Mouse (Mus musculus): ENCODE data around the gene Ugt1a6b. TPM values are rescaled to one million over a fixed set of nuclear protein-coding genes. Genes with fewer than 3 reads are reported as not detected.

Ugt1a6b gene
- polyA plus RNA-seq, 1 experiment from 2014 or later: 3.7 TPM

DNA sequence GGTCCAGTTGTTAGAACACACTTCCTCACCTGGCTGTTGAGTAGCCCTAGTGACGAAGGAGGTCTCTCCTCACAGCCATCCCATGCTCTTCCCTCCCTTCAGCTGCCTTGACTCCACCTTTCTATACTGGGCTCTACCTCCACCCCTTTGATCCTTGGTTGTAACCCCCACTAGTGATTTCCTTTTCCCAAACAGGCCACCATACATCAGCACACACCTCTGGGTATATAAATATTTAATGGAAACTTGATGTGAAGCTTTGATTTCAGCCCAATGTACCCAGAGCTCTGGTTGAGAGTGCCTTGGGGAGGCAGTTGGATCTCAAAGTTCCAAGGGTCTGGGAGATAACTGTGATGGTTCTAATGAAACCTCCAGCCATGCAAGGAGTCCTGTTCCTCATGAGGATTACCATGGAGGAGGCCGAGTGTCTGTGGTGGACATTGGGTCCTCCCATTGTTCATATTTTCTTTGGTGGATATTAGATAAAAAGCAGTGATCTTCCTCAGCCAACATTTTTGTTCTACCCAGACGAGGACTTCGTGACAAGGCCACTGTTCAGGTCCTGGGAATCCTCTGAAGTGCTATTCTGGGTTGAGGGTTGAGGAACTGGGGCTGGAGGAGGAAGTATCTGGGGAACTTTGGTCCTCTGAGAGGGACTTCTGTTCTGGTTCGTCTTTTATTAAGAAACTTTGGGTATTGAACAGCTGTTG is 123.8 kb downstream of the Ugt1a6b start, which contains the start of gene Mroh2a:
Gene Mroh2a (plus strand): TSS at position 317 of the 710 bp plus-strand sequence.
- Histone ChIP-seq H3K27ac (replicated peaks) (no peak within 1 kb of the TSS), H3K9me3 (replicated peaks) (peaks cover 58% of the 10 kb centered on the region), H3K9ac (no peak within 1 kb of the TSS), H3K4me1 (no peaks in the 10 kb centered on the region), H3K4me2 (replicated peaks) (no peak within 1 kb of the TSS), H3K4me3 (replicated peaks) (no peak within 1 kb of the TSS), H3K36me3 (no peaks in the 10 kb centered on the region), H3K27me3 (no peaks in the 10 kb centered on the region)
- ATAC-seq (ENCODE audit: insufficient number of reproducible peaks, low FRiP score, low TSS enrichment, low read depth): no peak
- WGBS: 53% methylated on average over 5 of the region's 5 CpGs

DNA sequence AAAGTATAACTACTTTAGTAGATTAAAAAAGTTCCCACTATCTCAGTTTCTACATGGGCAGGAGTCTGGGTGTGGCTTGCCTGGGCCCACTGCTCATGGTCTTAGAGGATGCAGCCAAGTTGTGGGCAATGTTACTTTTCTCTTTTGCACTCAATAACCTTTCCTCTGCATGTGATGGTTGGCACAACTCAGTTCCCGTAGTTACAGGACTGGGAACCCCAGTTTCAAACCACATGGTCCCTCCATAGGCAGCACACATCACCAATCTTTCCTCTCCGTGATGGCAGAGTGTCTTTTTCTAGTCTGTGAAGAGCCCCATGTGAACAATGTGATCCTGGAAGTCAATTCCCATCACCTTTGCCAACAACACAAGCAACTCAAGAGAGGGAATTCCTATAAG is 124.4 kb downstream of the Ugt1a6b start:
- Histone ChIP-seq H3K4me3 (replicated peaks) (no peak overlapping the region), H3K9me3 (replicated peaks) (peaks cover 65% of the 10 kb centered on the region), H3K27me3 (no peaks in the 10 kb centered on the region), H3K9ac (no peak overlapping the region), H3K27ac (replicated peaks) (no peak overlapping the region), H3K36me3 (no peaks in the 10 kb centered on the region), H3K4me1 (no peaks in the 10 kb centered on the region), H3K4me2 (replicated peaks) (no peak overlapping the region)
- WGBS: 58% methylated on average over 2 of the region's 2 CpGs
- ATAC-seq (ENCODE audit: insufficient number of reproducible peaks, low FRiP score, low TSS enrichment, low read depth): no peak

DNA sequence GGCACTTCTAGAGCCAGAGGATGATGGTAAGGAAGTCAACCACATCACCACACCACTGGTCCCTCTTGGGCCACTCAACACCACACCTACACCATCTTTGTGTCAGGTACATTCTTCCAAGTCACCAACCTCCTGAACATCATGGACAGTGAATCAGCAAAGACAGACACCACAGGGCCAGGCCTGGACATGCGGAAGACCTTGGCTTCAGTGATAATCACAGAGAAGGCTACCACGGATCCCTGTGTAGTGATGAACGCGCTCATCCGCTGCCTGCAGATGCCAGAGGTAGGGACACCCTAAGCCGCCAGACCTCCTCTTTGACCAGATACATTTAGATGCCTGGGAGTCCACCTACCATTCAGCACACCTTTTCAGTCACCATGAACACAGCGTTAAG is 125.1 kb downstream of the Ugt1a6b start:
- Histone ChIP-seq H3K4me2 (replicated peaks) (no peak overlapping the region), H3K27ac (replicated peaks) (no peak overlapping the region), H3K4me1 (no peaks in the 10 kb centered on the region), H3K27me3 (no peaks in the 10 kb centered on the region), H3K4me3 (replicated peaks) (no peak overlapping the region), H3K36me3 (no peaks in the 10 kb centered on the region), H3K9ac (no peak overlapping the region), H3K9me3 (replicated peaks) (peaks cover 71% of the 10 kb centered on the region)
- no peak for ATAC-seq (ENCODE audit: insufficient number of reproducible peaks, low FRiP score, low TSS enrichment, low read depth)
- 68% methylated on average over 7 of the region's 7 CpGs for WGBS

DNA sequence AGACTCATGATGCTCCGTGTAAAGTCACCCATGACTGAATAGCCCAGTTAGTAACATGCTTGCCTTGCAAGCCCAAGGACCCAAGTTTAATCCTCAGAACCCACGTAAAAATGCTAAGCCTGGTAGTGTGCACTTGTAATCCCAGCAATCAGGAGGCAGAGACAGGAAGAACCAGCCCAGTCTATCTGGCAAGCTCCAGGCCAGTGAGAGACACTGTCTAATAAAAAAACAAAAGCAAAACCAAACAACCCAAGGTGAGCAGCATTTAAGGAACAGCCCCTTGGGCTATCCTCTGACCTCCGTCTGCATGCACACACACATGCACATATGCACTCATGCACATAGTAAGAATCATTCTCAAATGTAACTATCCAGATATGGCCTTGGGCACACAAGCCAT is 126.5 kb downstream of the Ugt1a6b start:
- WGBS: 79% methylated on average over 3 of the region's 3 CpGs
- no peak overlapping the region for H3K9ac ChIP-seq
- H3K9me3 ChIP-seq (replicated peaks): peaks cover 78% of the 10 kb centered on the region
- H3K4me1 ChIP-seq: no peaks in the 10 kb centered on the region
- no peak overlapping the region for H3K4me2 ChIP-seq (replicated peaks)
- no peak for ATAC-seq (ENCODE audit: insufficient number of reproducible peaks, low FRiP score, low TSS enrichment, low read depth)
- no peaks in the 10 kb centered on the region for H3K36me3 ChIP-seq
- H3K27me3 ChIP-seq: no peaks in the 10 kb centered on the region
- H3K27ac ChIP-seq (replicated peaks): no peak overlapping the region
- no peak overlapping the region for H3K4me3 ChIP-seq (replicated peaks)

DNA sequence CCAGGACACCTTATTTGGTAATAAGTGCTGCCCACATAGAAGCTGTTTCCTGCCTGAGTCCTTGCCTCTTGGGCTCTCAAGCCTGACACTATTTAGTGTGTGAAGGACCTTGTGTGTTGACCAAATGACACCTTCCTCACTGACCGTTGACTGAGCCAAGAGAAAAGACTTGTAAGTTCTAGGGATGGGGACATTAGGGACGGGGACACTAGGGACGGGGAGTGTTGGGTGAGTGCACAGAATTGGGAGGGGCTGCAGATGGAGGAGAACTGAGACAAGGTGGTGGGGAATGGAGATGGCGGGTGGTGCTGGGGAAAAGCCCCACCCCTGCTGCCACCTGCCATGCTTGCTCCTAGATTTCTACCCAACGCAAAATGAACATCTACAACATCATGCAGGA is 126.9 kb downstream of the Ugt1a6b start:
- no peak for ATAC-seq (ENCODE audit: insufficient number of reproducible peaks, low FRiP score, low TSS enrichment, low read depth)
- no peaks in the 10 kb centered on the region for H3K36me3 ChIP-seq
- H3K9ac ChIP-seq: no peak overlapping the region
- no peak overlapping the region for H3K4me2 ChIP-seq (replicated peaks)
- H3K27me3 ChIP-seq: no peaks in the 10 kb centered on the region
- no peak overlapping the region for H3K4me3 ChIP-seq (replicated peaks)
- peaks cover 79% of the 10 kb centered on the region for H3K9me3 ChIP-seq (replicated peaks)
- no peak overlapping the region for H3K27ac ChIP-seq (replicated peaks)
- 84% methylated on average over 5 of the region's 5 CpGs for WGBS
- no peaks in the 10 kb centered on the region for H3K4me1 ChIP-seq

DNA sequence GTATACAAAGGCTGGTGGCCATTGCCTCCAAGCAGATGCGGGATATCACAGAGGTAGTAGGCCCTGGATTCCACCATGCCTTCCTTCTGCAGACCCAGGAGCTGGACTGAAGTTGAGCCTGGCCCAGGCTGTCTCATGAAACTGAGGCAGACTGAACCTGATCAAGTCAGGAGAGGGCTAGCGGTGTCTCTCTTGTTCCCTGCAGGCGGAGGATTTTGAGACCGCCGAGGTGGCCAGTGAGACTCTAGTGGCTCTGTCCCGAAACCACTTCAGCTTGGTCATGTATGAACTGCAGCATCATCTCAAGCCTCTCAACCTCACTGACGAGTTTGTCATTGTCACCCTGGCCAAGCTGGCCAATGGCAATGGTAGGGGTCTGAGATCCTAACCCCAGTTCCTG is 127.4 kb downstream of the Ugt1a6b start:
- ATAC-seq (ENCODE audit: insufficient number of reproducible peaks, low FRiP score, low TSS enrichment, low read depth): no peak
- no peak overlapping the region for H3K9ac ChIP-seq

DNA sequence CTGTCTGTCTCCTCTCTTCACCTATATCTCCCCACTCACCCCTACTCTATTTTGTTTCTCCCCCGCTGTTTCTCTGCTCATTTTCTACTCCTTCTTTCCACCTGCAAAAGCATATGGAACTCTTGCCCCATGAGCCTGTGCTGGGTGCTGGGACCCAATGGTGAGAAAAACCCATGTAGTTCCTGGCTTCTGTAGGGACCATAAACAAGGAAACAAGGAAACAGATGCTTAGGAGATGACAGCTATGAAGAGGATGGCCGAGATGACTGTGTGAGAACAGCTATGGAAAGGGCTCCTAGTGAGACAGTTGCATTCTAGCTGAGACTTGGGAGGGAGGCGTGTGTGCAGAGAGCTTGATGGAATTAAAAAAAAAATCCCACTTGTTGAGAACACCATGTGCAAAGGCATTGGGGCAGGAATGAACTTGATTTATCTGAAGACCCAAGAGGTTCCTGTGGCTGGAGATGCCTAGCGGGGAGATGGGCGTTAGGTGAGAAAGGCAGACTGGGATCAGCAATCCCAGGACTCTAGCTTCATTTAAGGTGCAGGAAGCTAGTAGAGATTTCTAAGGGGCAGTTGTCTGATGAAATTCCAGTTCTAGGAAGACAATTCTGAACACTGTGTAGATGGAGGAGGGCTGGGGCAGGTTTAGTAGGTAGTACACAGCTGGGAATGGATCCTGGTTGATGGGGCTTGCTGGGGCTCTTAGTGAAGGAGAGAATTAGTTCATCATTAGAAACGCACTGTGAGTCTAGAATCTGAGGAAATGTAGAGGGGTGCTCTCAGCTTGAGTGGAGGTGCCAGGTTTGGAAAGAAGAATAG is 128.1 kb downstream of the Ugt1a6b start:
- Histone ChIP-seq H3K9ac (no peak overlapping the region), H3K4me3 (replicated peaks) (no peak overlapping the region), H3K4me2 (replicated peaks) (no peak overlapping the region), H3K4me1 (no peaks in the 10 kb centered on the region), H3K9me3 (replicated peaks) (peaks cover 83% of the 10 kb centered on the region), H3K27me3 (no peaks in the 10 kb centered on the region), H3K27ac (replicated peaks) (no peak overlapping the region), H3K36me3 (no peaks in the 10 kb centered on the region)
- 75% methylated on average over 6 of the region's 6 CpGs for WGBS
- no peak for ATAC-seq (ENCODE audit: insufficient number of reproducible peaks, low FRiP score, low TSS enrichment, low read depth)

More for the DNA sequence above, 127.4 kb downstream of the Ugt1a6b start:
- Histone ChIP-seq H3K4me3 (replicated peaks) (no peak overlapping the region), H3K4me2 (replicated peaks) (no peak overlapping the region), H3K27me3 (no peaks in the 10 kb centered on the region), H3K36me3 (no peaks in the 10 kb centered on the region), H3K4me1 (no peaks in the 10 kb centered on the region), H3K27ac (replicated peaks) (no peak overlapping the region), H3K9me3 (replicated peaks) (peaks cover 82% of the 10 kb centered on the region)
- WGBS: 69% methylated on average over 7 of the region's 7 CpGs

DNA sequence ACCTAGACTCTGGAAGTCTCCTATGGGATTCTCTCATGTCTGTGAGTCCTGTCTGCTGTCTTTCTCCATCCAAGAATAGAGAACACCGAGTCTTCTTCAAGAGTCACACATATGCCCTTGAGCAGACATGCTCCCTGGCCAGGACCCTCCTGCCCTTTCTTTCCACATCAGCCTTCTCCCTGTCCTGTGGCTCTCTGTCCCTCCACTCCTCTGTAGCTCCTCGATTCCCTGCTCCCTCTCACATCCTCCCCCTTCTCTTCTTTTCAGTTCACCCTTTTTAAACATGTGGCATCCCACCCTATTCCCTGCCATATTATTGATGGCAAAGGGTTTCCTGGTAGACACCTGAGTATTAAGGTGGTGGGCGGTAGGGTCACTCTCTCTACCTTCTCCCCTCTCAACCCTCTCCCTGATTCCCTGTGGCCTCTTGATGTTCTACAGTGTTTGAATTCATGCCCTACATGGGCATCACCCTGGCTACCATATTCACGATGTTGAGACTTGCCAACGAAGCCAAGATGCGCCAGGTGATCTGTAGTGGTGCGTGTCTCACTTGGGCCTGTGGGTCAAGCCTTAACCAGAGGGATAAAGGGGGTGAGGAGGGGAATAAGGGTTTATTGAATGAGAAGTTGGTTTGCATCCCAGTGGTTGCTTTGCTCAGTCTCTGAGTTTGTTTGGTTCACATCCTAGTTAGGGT is 128.9 kb downstream of the Ugt1a6b start:
- Histone ChIP-seq H3K4me1 (no peaks in the 10 kb centered on the region), H3K27me3 (no peaks in the 10 kb centered on the region), H3K9me3 (replicated peaks) (peaks cover 76% of the 10 kb centered on the region), H3K9ac (no peak overlapping the region), H3K27ac (replicated peaks) (no peak overlapping the region), H3K4me2 (replicated peaks) (no peak overlapping the region), H3K4me3 (replicated peaks) (no peak overlapping the region), H3K36me3 (no peaks in the 10 kb centered on the region)
- ATAC-seq (ENCODE audit: insufficient number of reproducible peaks, low FRiP score, low TSS enrichment, low read depth): no peak
- WGBS: 63% methylated on average over 7 of the region's 7 CpGs

DNA sequence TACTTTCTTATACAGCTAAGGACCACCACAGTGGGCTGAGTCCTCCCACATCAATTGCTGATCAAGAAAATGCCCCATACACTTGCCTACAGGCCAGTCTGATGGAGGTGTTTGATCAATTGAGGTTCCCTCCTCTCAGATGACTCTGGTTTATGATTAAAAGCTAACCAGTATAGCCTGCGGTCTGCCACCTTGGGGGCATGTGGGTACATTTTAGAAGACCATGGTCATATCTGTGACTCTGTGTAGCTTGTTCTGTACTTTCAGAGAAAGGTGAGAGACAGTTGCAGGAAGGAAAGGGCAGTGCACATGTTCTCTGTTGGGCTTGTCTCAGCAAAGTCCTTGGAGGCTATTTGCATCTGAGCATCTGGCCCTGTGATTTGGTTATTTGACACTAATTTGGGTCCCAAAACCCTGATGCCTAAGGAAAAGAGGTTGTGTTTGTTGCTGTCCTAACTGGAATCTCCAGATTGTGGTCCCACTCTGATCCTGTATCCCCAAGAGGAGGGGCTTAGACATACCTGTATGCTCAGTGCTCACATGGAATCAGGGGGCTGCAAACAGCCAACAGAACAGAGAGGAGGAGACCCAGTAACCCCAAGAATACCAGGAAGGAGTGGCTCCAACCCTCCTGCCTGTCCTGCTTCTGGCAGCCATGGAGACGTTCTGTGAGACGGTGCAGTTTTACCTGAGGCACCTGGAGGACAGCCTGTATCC is 129.8 kb downstream of the Ugt1a6b start:
- H3K27ac ChIP-seq (replicated peaks): no peak overlapping the region
- no peaks in the 10 kb centered on the region for H3K36me3 ChIP-seq
- 53% methylated on average over 3 of the region's 3 CpGs for WGBS
- H3K9ac ChIP-seq: no peak overlapping the region
- H3K9me3 ChIP-seq (replicated peaks): peaks cover 77% of the 10 kb centered on the region
- no peak for ATAC-seq (ENCODE audit: insufficient number of reproducible peaks, low FRiP score, low TSS enrichment, low read depth)
- no peak overlapping the region for H3K4me2 ChIP-seq (replicated peaks)
- H3K27me3 ChIP-seq: no peaks in the 10 kb centered on the region
- no peaks in the 10 kb centered on the region for H3K4me1 ChIP-seq
- H3K4me3 ChIP-seq (replicated peaks): no peak overlapping the region

DNA sequence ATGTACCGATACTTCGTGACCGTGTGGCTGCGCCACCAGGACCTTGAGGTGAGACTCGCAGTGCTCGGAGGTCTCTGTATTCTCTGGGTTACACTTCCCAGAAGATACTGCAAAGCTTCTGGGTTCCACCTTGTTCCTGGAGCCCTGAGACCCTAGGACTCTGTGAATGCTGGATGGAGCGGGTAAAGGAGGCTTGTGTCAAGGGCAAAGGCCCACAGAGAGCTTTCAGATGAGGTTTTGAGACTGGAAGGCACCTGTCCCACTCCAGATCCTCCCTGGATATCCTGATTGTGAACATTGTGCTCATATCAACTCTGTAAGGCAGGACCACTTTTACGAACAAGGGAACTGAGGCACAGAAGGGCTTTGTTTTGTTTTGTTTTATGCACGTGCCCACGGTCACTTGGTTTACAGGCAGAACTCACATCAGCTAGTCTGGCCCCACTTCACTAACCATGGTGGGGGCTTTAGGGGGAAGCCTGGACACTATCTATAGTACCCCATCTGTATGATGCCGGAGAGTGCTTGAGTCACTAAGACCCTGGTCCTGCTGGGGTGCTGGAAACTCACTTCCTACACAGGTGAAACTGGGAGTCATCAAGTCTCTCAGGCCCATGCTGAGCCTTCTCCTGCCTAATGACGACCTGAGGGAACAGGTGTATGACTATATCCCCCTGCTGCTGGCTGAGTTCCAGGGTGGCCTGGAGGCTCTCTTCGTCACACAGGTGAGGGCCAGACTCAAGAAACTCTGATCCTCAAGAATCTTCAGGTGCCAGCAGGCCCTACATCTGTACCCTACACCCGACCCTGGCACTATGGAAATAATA is 130.6 kb downstream of the Ugt1a6b start:
- no peak for ATAC-seq (ENCODE audit: insufficient number of reproducible peaks, low FRiP score, low TSS enrichment, low read depth)
- peaks cover 77% of the 10 kb centered on the region for H3K9me3 ChIP-seq (replicated peaks)
- no peaks in the 10 kb centered on the region for H3K27me3 ChIP-seq
- H3K36me3 ChIP-seq: no peaks in the 10 kb centered on the region
- H3K27ac ChIP-seq (replicated peaks): no peak overlapping the region
- H3K4me2 ChIP-seq (replicated peaks): no peak overlapping the region
- WGBS: 67% methylated on average over 14 of the region's 14 CpGs
- H3K4me1 ChIP-seq: no peaks in the 10 kb centered on the region
- H3K4me3 ChIP-seq (replicated peaks): no peak overlapping the region
- no peak overlapping the region for H3K9ac ChIP-seq
